11 mouse cellular contexts compared by ENCODE assay signal in the genomic region with DNA sequence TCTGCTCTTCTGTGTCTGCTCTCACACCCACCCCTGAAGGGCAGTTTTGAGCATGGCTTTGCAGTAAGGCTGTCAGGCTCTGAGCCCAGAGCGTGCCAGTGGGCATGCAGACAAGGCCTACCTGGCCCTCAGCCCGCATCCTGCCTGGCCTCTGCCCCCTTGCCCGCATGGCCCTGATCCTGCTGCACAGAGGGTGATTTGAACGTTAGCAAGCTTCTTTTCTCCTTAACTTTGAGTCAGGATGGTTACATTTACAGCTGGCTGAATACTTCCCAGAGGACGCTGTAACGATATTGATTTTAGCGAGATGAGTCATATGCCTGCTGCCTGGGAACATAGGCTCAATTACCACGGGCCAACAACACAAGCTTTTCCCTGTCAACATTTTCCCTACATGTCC.
DNase-seq lines count a peak whose midpoint lies in the region; ATAC-seq and TF ChIP-seq lines count a peak whose summit lies in the region.
"Had no signal": no experiment of that assay in that cellular context is flagged by ENCODE, and none has a peak within 500 bp of the region (broad histone marks: within the 10 kb centered on the region; RNA-seq: fewer than 3 reads in every experiment).

No protein-coding gene starts in this region.

- H3K4me2 ChIP-seq in liver, embryonic 12.5 days, result no peak overlapping the region
- no peak overlapping the region for H3K4me2 ChIP-seq in hindbrain, embryonic 12.5 days (replicated peaks)
- peak overlapping the region; percentile 24 for H3K4me2 ChIP-seq in myocyte (ENCODE audit: low read depth)
- H3K4me2 ChIP-seq: heart, embryonic 15.5 days had no signal

- 42% methylated on average over 8 of the region's 8 CpGs for WGBS in liver, adult 2 months
- 75% methylated on average over 8 of the region's 8 CpGs for WGBS in liver, embryonic 12.5 days (ENCODE audit: insufficient replicate concordance)
- 71% methylated on average over 8 of the region's 8 CpGs for WGBS in hindbrain, embryonic 12.5 days

- peak; percentile 77 to 84 for DNase-seq in cerebellum, postnatal 10 days
- DNase-seq in cerebellum, postnatal 36 days, result no peak
- DNase-seq in liver, adult 2 months (ENCODE audit: extremely low read depth, low read depth, low spot score), result peak; percentile 19
- no peak for DNase-seq in right cerebral cortex, postnatal 14 days
- DNase-seq in layer of hippocampus, postnatal 10 days (ENCODE audit: low spot score in 2 of 2), result no peak
- DNase-seq: gastrocnemius, postnatal 14 days had no signal

- TF ChIP-seq POLR2A in liver, adult 2 months (IDR thresholded peaks at IDR 0.05; ENCODE audit: extremely low read depth, insufficient read depth, low read length), result no peak
- TF ChIP-seq POLR2A in myocyte (IDR thresholded peaks at IDR 0.05; ENCODE audit: insufficient read length, low read depth), result no peak

- H3K36me3 ChIP-seq in liver, adult 2 months (ENCODE audit: control insufficient read depth, insufficient read depth, low read length), result no peaks in the 10 kb centered on the region
- H3K36me3 ChIP-seq in liver, embryonic 12.5 days, result no peaks in the 10 kb centered on the region
- no peaks in the 10 kb centered on the region for H3K36me3 ChIP-seq in hindbrain, embryonic 12.5 days
- no peaks in the 10 kb centered on the region for H3K36me3 ChIP-seq in myocyte (ENCODE audit: control insufficient read depth, insufficient read depth)
- H3K36me3 ChIP-seq: heart, embryonic 15.5 days had no signal

- no peak overlapping the region for H3K9ac ChIP-seq in liver, adult 2 months (ENCODE audit: low read depth, low read length)
- no peak overlapping the region for H3K9ac ChIP-seq in liver, embryonic 12.5 days
- H3K9ac ChIP-seq in hindbrain, embryonic 12.5 days, result no peak overlapping the region
- H3K9ac ChIP-seq: heart, embryonic 15.5 days had no signal

- H3K9me3 ChIP-seq in liver, embryonic 12.5 days (replicated peaks), result no peaks in the 10 kb centered on the region
- H3K9me3 ChIP-seq in hindbrain, embryonic 12.5 days (replicated peaks), result no peaks in the 10 kb centered on the region
- H3K9me3 ChIP-seq: heart, embryonic 15.5 days had no signal

- no peak for ATAC-seq in liver, embryonic 12.5 days
- ATAC-seq in hindbrain, embryonic 12.5 days (ENCODE audit: low FRiP score), result no peak

- H3K27ac ChIP-seq in liver, adult 2 months (replicated peaks; ENCODE audit: insufficient read depth, low read depth, low read length), result no peak overlapping the region
- no peak overlapping the region for H3K27ac ChIP-seq in liver, embryonic 12.5 days
- peak overlapping the region; percentile 1; the same call in 1 of the 2 replicates for H3K27ac ChIP-seq in hindbrain, embryonic 12.5 days
- H3K27ac ChIP-seq: heart, embryonic 15.5 days; left cerebral cortex, adult 2 months had no signal

- H3K4me3 ChIP-seq in liver, adult 2 months (ENCODE audit: insufficient read depth, low read depth, low read length), result no peak overlapping the region
- no peak overlapping the region for H3K4me3 ChIP-seq in liver, embryonic 12.5 days
- no peak overlapping the region for H3K4me3 ChIP-seq in hindbrain, embryonic 12.5 days
- no peak overlapping the region for H3K4me3 ChIP-seq in myocyte
- H3K4me3 ChIP-seq: heart, embryonic 15.5 days; left cerebral cortex, adult 2 months had no signal

- TF ChIP-seq CTCF in liver, adult 2 months (IDR thresholded peaks at IDR 0.05; ENCODE audit: low read depth, low read length), result no peak

- H3K79me2 ChIP-seq in liver, adult 2 months (ENCODE audit: control insufficient read depth, insufficient read depth, low read length), result no peaks in the 10 kb centered on the region
- H3K79me2 ChIP-seq in myocyte (ENCODE audit: control insufficient read depth, insufficient read depth), result no peaks in the 10 kb centered on the region

- H3ac ChIP-seq in myocyte (ENCODE audit: control insufficient read depth, insufficient read length), result no peak overlapping the region

- no peaks in the 10 kb centered on the region for H3K4me1 ChIP-seq in liver, adult 2 months (ENCODE audit: control insufficient read depth, insufficient read depth, low read length)
- H3K4me1 ChIP-seq in liver, embryonic 12.5 days, result no peaks in the 10 kb centered on the region
- peaks cover 28% of the 10 kb centered on the region for H3K4me1 ChIP-seq in hindbrain, embryonic 12.5 days
- H3K4me1 ChIP-seq: heart, embryonic 15.5 days had no signal

- no peaks in the 10 kb centered on the region for H3K27me3 ChIP-seq in liver, adult 2 months (ENCODE audit: control insufficient read depth, insufficient read depth, low read length)
- no peaks in the 10 kb centered on the region for H3K27me3 ChIP-seq in liver, embryonic 12.5 days (replicated peaks)
- H3K27me3 ChIP-seq in hindbrain, embryonic 12.5 days, result no peaks in the 10 kb centered on the region
- no peaks in the 10 kb centered on the region for H3K27me3 ChIP-seq in myocyte (ENCODE audit: control insufficient read depth, insufficient read depth, insufficient read length)
- H3K27me3 ChIP-seq: heart, embryonic 15.5 days had no signal

TF ChIP-seq in myocyte, 11 proteins besides CTCF, POLR2A, EP300 and RAD21:
- TF ChIP-seq E2F4 (IDR thresholded peaks at IDR 0.05; ENCODE audit: insufficient read depth), result no peak
- no peak for TF ChIP-seq MAX (IDR thresholded peaks at IDR 0.05; ENCODE audit: low read depth)
- TF ChIP-seq POLR2AphosphoS2 (IDR thresholded peaks at IDR 0.05; ENCODE audit: insufficient read length, low read depth), result no peak
- no peak for TF ChIP-seq MYOG (IDR thresholded peaks at IDR 0.05; ENCODE audit: control insufficient read depth in 1 of 3, insufficient read depth in 1 of 3, insufficient read length in 2 of 3, low read depth in 2 of 3)
- TF ChIP-seq MYOD1 (IDR thresholded peaks at IDR 0.05; ENCODE audit: control insufficient read depth in 1 of 3, insufficient read length in 2 of 3, low read depth in 2 of 3), result no peak
- TF ChIP-seq TCF12 (IDR thresholded peaks at IDR 0.05; ENCODE audit: insufficient read depth, poor library complexity, severe bottlenecking), result no peak

Comparison
In these comparisons a context has a peak if more than half of its experiments do, and no peak if none do; other contexts are left out.
1. DNase-seq: peak in cerebellum, postnatal 10 days (2 of 2) and liver, adult 2 months (single experiment); none in cerebellum, postnatal 36 days (0 of 2), right cerebral cortex, postnatal 14 days (single experiment) and layer of hippocampus, postnatal 10 days (0 of 2).